Mouse (Mus musculus) lung, adult 2 months (tissue): ENCODE measurements around the gene Tfap4.

Source experiments
- CTCF ChIP-seq: fragments of 200-500 bp; IDR thresholded peaks from 2 replicates; pipeline ENCODE4 v1.5.1; 2011; ENCODE audit warnings: mild to moderate bottlenecking, low read length, control low read depth; ENCODE audit not compliant: insufficient read depth
- POLR2A ChIP-seq: fragments of 200-500 bp; IDR thresholded peaks from 2 replicates; pipeline ENCODE4 v1.6.1; 2011; ENCODE audit warnings: low read depth, mild to moderate bottlenecking, control low read depth, low read length, borderline replicate concordance; ENCODE audit errors: extremely low read depth

GRCm38 (mm10) chr16:4503495-4503894, 56.2 kb downstream of the Tfap4 start:
- TF ChIP-seq CTCF (no peak), POLR2A (no peak)
